Mouse (Mus musculus) testis, adult 2 months (tissue): ENCODE measurements around the gene Porcn. TPM values are rescaled to one million over a fixed set of nuclear protein-coding genes. Genes with fewer than 3 reads are reported as not detected.

Experiments used
- H3K27ac ChIP-seq: fragments of 200-500 bp; 2 replicates; pipeline ENCODE4 v1.5.1; 2012; ENCODE audit warnings: low read depth, low read length; ENCODE audit not compliant: control insufficient read depth, insufficient read depth
- H3K27me3 ChIP-seq: fragments of 200-500 bp; 2 replicates; pipeline ENCODE4 v1.6.1; 2012; ENCODE audit warnings: mild to moderate bottlenecking, low read length, moderate library complexity; ENCODE audit not compliant: control insufficient read depth, insufficient read depth
- H3K36me3 ChIP-seq: fragments of 200-500 bp; 2 replicates; pipeline ENCODE4 v1.6.1; 2012; ENCODE audit warnings: mild to moderate bottlenecking, low read length; ENCODE audit not compliant: control insufficient read depth, insufficient read depth
- H3K4me1 ChIP-seq: fragments of 200-500 bp; 2 replicates; pipeline ENCODE4 v1.6.1; 2012; ENCODE audit warnings: low read length; ENCODE audit not compliant: control insufficient read depth, insufficient read depth
- H3K4me3 ChIP-seq: fragments of 200-500 bp; 2 replicates; pipeline ENCODE4 v1.5.1; 2012; ENCODE audit warnings: low read depth, mild to moderate bottlenecking, low read length, moderate library complexity, mixed read lengths; ENCODE audit not compliant: control insufficient read depth
- CTCF ChIP-seq: fragments of 200-500 bp; IDR thresholded peaks from 2 replicates; pipeline ENCODE4 v1.5.1; 2012; ENCODE audit warnings: low read depth, mild to moderate bottlenecking, inconsistent platforms, low read length, moderate library complexity; ENCODE audit not compliant: control insufficient read depth, insufficient read depth, insufficient replicate concordance
- POLR2A ChIP-seq: fragments of 200-500 bp; IDR thresholded peaks from 2 replicates; pipeline ENCODE4 v1.6.1; 2012; ENCODE audit warnings: low read depth, mild to moderate bottlenecking, inconsistent platforms, low read length, moderate library complexity; ENCODE audit not compliant: control insufficient read depth
- polyA plus RNA-seq: library from polyadenylated mRNA; depleted of rRNA; stranded (reverse); fragments of >200 nt; gene quantifications from 2 replicates; pipeline ENCODE4 v1.2.3, GENCODE M21; 2012; rRNA removed

Porcn gene
- polyA plus RNA-seq = 14.0 and 20.0 TPM in 2 replicates

- H3K4me3 ChIP-seq = peak within 1 kb of the TSS; percentile 30
- no peak for TF ChIP-seq CTCF
- no peak for TF ChIP-seq POLR2A
- H3K4me1 ChIP-seq = peaks cover 6% of the 10 kb centered on the region; the same call in 1 of the 2 replicates
- no peaks in the 10 kb centered on the region for H3K27me3 ChIP-seq
- H3K27ac ChIP-seq = peak within 1 kb of the TSS; percentile 70; the same call in 1 of the 2 replicates
- no peaks in the 10 kb centered on the region for H3K36me3 ChIP-seq
Measured at GRCm38 (mm10) chrX:8206015-8206693, at the start of gene Porcn. Gene Porcn (minus strand): TSS chrX:8206525.

GRCm38 (mm10) chrX:8255807-8256206 is 49.5 kb upstream of the Porcn start:
- Histone ChIP-seq H3K27ac (no peak overlapping the region), H3K4me3 (no peak overlapping the region), H3K36me3 (no peaks in the 10 kb centered on the region), H3K27me3 (no peaks in the 10 kb centered on the region), H3K4me1 (no peaks in the 10 kb centered on the region)
- TF ChIP-seq CTCF (no peak), POLR2A (no peak)

- TF ChIP-seq POLR2A = no peak
- no peak for TF ChIP-seq CTCF
- no peaks in the 10 kb centered on the region for H3K4me1 ChIP-seq
- H3K4me3 ChIP-seq = no peak overlapping the region
Measured at GRCm38 (mm10) chrX:8253711-8254110, 47.4 kb upstream of the Porcn start.

GRCm38 (mm10) chrX:8252334-8253285 is 46.3 kb upstream of the Porcn start, which contains the start of gene Ftsj1:
Gene Ftsj1 (minus strand): TSS chrX:8252406.
- H3K4me1 ChIP-seq = no peaks in the 10 kb centered on the region
- peak within 1 kb of the TSS; percentile 79 for H3K27ac ChIP-seq
- H3K27me3 ChIP-seq = no peaks in the 10 kb centered on the region
- H3K36me3 ChIP-seq = no peaks in the 10 kb centered on the region
- peak within 1 kb of the TSS; percentile 80 for H3K4me3 ChIP-seq
- TF ChIP-seq CTCF (no peak), POLR2A (no peak)

More at GRCm38 (mm10) chrX:8253711-8254110, 47.4 kb upstream of the Porcn start:
- no peaks in the 10 kb centered on the region for H3K36me3 ChIP-seq
- no peak overlapping the region for H3K27ac ChIP-seq
- no peaks in the 10 kb centered on the region for H3K27me3 ChIP-seq

- Histone ChIP-seq H3K36me3 (no peaks in the 10 kb centered on the region), H3K4me1 (no peaks in the 10 kb centered on the region), H3K27me3 (no peaks in the 10 kb centered on the region), H3K4me3 (peak overlapping the region; percentile 80), H3K27ac (peak overlapping the region; percentile 57)
- TF ChIP-seq CTCF (no peak), POLR2A (no peak)
Measured at GRCm38 (mm10) chrX:8251789-8252333, 45.5 kb upstream of the Porcn start.

DNA sequence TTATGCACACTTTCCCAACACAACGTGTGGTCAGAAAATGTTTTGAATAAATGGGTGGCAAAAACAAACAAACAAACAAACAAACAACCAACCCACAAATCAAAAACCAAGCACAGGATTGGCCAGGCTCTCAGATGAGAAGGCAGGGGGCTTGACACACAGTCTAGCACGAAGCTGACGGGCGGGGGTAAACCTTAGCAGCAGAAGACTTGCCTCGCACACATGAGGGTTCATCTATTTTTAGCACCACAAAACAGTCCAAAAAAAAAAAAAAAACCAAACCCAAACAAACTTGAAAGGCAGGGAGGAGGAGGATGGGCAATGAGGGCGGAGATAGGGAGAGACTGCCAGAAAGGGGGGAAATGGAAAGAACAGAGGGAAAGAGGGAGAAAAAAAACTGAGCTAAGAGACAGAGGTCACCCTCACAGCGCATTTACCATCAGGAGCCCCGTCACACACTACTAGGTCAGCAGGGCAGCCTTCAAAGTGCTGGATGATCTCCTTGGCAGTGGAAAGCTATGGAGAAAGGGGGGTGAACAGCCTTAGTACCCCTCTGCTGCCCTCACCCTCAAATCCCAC is 42.3 kb upstream of the Porcn start:
- Histone ChIP-seq H3K27me3 (no peaks in the 10 kb centered on the region), H3K4me1 (no peaks in the 10 kb centered on the region), H3K36me3 (no peaks in the 10 kb centered on the region), H3K4me3 (no peak overlapping the region), H3K27ac (no peak overlapping the region)
- no peak for TF ChIP-seq POLR2A
- no peak for TF ChIP-seq CTCF
